Mouse (Mus musculus) A20 (cell line): Measurements from ENCODE around the gene Pik3r2.

ENCODE experiments used
- DNase-seq: peaks from one replicate; pipeline ENCODE4 v3.0.0-alpha.2; 2011; ENCODE audit warnings: low read depth, low spot score

The Pik3r2 gene

DNA sequence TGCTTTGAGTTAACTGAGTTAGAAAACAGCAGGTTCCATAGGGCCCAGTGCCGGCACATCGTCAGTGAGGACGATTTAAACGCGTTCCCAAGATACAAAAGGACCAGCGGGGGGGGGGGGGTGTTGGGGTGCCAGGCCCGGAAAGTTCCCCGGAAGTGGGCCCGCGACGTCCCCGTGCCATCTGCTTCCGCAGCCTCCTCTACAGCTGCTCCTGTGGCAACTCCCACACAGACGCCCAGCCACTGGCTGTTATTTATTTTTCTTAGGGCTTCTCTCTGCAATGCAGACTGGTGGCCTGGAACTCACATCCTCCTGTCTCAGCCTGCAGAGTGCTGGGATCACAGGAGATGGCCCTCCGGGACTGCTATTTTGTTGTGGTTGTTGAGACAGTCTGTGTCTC lies 24.6 kb upstream of the Pik3r2 start:
- no peak for DNase-seq

GRCm38 (mm10) chr8:70800648-70801047 lies 24.1 kb upstream of the Pik3r2 start:
- DNase-seq: no peak

DNA sequence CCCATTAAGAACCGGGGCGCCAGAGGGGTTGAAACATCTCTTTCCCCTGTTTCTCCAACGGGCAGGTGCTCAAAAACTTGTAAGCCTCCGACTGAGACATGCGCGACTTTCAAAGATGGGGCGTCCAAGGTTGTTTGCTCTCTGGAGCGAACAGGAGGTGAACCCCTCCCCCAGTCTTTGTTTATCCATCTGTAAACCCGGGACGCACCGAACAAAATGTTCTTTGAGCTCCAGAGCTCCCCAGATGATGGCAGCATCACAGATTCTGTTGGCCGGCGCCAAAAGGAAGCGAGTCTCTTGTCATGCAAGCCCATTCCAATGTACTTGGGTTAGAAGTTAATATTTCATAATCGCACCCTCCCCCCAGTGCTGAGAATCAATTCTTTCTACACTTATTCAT lies 21.8 kb upstream of the Pik3r2 start:
- no peak for DNase-seq

- peak; percentile 95 for DNase-seq
Observed at GRCm38 (mm10) chr8:70797081-70798070, 20.9 kb upstream of the Pik3r2 start.

- no peak for DNase-seq
Observed at GRCm38 (mm10) chr8:70796403-70797080, 20.0 kb upstream of the Pik3r2 start.

- no peak for DNase-seq
Observed at GRCm38 (mm10) chr8:70795370-70795769, 18.9 kb upstream of the Pik3r2 start.

DNA sequence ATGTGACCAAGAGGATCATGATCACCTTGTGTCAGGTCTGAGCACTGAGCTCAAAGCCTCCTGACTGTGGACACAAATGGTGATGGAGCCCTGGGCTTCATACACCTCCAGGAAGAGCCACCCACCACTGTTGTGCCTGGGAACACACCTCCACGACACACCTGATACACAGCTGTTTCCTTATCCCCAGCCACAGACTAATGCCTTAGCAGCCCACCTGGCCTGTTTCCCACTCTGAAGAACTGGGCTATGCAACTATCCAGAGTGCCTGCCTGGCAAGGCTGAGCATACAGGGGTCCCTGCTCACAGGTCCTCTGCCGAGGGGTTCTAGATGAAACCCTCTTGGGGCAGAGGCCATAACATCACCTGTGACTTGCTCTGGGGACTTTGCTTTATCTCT lies 17.7 kb upstream of the Pik3r2 start:
- no peak for DNase-seq

DNA sequence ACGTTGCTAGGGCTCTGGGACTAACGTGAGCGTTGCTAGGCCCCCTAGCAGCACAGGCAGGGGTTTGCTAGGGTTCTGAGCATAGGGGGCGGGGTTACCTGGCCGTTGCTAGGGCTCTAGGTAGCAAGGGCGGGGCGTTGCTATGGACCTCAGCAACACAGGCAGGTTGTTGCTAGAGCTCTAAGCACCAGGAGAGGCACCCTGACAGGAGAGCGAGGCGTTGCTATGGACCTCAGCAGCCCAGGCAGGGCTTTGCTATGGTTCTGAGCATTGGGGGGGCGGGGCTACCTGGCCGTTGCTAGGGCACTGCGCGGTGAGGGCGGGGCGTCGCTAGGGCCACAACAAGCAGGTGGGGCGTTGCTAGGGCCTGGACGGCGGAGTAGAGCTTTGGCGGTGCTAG lies 16.2 kb upstream of the Pik3r2 start:
- DNase-seq: no peak

DNA sequence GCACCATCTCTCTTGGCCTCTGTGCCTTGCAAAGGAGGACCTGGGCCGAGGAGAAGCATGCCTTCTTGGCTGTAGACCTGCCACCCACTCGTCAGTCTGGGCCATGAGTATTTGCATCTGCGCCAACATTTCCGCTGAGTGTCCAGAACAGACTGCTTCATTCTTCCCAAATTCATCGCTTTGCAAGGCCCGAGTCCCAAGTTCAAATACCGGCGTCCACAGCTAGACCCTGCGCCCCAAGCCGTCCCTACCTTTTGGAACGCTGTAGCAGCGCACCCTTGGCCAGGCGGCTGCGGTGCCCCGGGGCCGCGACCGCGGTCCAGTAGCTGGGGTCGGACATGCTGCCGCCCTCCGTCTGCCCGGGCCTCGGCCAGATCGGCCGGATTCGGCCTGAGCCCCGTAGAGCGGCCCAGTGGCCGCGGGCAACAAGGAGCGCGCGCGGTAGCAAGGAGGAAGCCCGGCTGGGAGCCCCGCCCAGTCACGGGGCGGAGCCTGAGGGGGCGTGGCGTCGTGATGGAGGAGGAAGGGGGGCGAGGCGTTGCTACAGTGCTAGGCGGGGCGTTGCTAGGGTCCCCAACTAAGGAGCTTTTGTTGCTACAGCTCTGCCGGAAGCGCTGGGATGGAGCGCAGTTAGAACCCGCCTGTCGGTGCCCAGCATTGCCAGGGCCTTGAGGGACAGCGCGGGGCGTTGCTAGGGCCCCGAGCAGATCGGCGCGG lies 15.6 kb upstream of the Pik3r2 start:
- peak; percentile 99 for DNase-seq

DNA sequence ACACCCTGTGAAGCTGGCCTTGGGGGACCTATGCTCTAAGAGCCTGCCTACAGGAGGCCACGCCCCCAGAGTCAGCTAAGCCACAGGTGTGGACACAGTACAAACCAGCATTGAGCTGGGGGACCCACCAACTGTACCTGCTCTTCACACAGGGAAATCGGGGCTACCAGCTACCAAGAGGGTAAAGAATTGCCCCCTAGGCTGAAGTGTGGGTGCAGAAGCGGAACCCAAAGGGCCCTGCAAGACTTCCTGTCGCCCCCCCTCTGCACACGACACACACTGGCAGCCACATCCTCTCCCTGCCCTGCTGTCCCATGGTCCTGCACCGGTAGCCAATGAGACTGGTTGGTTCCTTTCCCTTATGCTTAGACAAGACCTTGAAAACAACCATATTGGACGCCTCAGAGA lies 14.8 kb upstream of the Pik3r2 start:
- DNase-seq: peak; percentile 87

DNA sequence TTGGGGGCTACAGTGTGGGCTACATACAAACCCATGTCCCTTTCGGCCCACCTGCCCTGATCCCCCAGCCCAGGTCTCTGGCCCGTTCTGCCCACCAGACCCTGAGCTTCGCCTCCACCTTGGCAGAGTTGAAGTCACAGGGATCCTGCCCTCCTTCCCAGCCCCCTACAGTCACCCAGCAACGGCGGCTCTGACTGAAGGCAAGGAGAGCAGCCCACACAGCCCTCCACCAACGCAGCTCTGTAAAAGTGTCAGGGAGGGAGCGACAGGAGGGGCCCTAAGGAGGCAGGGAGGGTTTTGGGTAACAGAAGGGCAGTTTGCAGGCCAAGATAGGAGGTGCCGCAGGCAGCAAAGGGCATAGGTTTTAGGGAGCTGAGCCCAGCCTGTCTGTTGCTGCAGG lies 14.3 kb upstream of the Pik3r2 start:
- no peak for DNase-seq

DNA sequence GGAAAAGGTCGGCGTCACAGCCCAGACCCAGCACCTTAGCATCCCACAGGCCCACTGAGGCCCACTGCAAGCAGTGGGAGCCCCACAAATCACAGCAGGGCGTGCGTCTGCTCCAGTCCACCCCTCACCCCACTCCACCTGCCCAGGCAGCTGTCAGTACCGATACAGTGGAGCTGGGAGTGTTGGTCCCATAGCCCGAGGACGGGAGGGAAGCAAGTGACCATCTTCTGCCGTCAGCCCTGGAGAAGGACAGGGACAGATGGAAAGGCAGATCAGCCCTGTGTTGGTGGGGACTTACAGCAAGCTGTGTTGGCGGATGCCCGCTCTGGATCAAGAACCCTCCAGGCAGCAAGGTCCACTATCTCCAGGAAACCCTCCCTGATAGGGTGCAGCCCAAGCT lies 12.5 kb upstream of the Pik3r2 start:
- no peak for DNase-seq

DNA sequence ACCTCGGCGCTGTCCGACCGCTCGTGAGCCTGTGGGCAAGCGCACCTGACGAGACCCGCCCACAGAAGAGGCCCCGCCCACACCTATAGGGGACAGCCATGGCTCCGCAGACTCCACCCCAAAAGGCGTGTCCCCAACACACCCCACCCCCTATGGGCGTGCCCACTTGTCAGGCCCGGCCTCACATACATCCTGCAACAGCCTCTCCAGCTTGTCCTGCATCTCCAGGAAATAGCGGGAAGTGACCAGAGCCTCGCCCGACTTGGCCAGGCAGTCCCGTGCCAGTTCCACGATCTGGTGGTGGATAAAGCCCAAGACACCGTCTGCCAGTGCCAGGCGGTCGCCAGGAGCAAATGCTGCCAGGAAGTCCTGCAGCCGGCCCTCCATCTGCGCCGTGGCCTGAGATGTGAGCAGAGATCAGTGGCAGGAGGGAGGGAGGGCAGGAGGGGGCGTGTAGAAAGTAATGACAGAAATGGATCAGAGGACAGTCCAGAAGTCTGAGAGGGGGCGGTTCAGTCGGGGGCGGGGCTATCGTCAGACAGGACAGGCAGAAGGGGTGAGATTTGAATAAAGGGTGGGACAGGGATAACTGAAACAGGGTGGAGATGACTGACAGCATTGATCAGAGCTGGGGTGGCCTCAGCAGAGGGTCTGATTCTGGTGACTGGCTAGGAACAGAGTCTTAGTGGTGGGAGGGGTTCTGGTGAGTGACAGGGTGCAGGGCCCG lies 11.6 kb upstream of the Pik3r2 start:
- no peak for DNase-seq

GRCm38 (mm10) chr8:70787051-70787445 lies 10.5 kb upstream of the Pik3r2 start:
- DNase-seq: no peak

DNA sequence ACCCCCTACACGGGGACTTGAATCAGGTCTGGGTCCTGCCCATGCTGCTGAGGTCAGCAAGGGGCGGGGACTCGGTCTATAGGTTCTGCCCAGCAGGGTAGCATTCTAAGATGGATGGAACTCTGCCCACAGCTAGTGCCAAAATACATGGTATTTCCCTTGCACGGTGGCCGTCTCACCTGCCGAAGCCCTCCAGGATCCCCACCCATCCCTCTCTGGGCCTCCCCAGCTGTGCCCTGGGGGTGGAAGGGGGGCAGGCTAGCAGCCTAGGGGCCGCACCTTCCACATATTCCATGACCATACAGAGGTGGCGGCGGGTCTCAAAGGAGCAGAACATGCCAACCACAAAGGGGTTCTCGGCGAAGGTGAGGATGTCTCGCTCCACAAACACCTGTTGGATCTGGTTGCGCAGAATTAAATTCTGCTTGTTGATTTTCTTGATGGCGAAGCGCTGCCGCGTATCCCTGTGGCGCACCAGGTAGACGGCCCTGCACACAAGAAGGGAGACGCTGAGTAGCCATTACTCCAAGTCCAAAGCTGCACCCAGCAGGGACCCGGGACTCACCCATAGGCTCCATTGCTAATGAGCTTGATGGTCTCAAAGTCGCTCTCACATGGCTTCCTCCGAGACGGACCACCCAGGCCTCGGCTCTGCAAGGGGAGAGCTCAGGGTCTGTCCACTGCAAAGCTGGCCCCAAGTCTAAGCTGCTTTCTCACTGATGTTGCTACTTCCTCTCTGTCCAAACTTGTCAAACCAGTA lies 10.0 kb upstream of the Pik3r2 start:
- DNase-seq: no peak

DNA sequence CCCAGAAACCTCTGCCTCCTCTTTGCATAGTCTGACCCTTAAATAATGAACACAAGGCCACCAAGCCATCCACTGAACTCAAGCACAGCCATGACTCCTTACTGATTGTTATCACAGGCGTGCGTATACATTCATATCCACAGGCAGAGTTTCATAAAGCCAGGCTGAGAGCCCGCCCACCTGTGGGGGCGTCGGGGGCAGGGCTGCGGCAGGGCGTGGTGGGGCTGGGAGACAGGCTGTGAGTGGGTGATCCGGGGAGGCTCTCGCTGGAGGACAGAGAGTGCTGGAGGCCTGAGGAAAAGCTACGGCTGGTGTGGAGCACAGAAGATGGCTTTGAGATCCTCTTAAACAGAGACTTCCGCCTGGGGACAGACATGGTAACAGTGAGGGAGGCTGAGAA lies 3.6 kb upstream of the Pik3r2 start:
- no peak for DNase-seq

DNA sequence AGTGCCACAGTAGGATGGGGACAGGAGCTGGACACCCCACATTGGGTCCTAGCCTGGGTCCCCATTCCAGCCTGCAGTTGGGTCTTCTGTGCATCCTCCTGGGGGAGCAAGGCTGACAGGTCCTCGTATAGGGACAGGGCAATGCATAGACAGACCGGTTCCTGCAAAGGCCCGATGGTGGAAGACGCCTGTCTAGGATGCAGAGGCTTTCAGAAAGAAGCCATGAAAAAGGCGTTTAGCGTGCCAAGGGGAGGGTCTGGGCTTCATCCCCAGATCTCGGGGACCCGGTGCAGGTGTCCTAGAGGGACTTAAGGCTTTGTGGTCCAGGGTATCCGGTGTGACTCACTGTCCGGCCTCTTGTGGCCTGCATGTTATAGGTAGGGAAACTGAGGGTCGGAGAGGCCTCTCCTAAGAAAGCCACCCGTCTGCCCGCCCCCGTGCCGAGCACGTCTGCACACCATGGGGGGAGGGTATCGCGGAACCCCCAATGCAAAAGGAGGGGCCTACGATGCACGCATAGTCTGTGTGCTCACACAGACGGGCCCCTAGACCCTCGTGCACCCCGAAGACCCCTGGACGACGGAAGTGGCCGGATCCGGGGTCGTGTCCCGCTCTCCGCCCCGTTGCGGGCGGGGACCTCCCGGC lies 540 bp downstream of the Pik3r2 start:
- DNase-seq: no peak

DNA sequence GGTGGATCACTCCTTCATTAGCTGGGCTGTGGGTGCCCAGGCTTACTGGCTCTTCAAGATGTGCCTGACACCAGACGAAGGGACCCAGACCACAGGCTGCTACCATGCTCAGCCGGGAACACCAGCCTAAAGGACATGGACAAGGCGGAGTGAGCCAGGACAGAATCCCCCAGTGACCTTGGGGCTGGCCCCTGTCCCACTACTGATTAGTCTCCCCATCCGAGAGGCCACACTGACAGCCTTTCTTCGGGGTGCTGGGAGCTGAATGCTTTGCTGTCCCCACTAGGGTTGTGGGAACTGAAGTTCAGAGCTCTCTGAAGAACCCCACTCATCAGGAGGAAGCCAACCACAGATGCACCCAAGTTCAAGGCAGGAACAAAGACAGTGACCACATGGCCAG lies 1.3 kb downstream of the Pik3r2 start:
- no peak for DNase-seq

GRCm38 (mm10) chr8:70774740-70775139 lies 1.8 kb downstream of the Pik3r2 start:
- no peak for DNase-seq

GRCm38 (mm10) chr8:70773833-70774232 lies 2.7 kb downstream of the Pik3r2 start:
- DNase-seq: peak; percentile 45
